Mouse (Mus musculus): Measurements from ENCODE around the gene Gin1. TPM values are rescaled to one million over a fixed set of nuclear protein-coding genes. Genes with fewer than 3 reads are reported as not detected.

The Gin1 gene
- total and polyA plus RNA-seq, 3 experiments, result 13.6 to 20.6 TPM; not detected in 1

GRCm38 (mm10) chr1:97802207-97802902, 32.4 kb downstream of the Gin1 start (continued):
- no peak for TF ChIP-seq KAT2A (conservative IDR thresholded peaks at IDR 0.05; ENCODE audit: low read depth, low read length)
- no peak for TF ChIP-seq POLR2AphosphoS2 (IDR thresholded peaks at IDR 0.05; ENCODE audit: low read length)
- TF ChIP-seq MAX (IDR thresholded peaks at IDR 0.05; ENCODE audit: low read length), result no peak
- no peak for TF ChIP-seq ZMIZ1 (IDR thresholded peaks at IDR 0.05; ENCODE audit: low read depth, low read length)
- no peak for TF ChIP-seq GABPA (IDR thresholded peaks at IDR 0.05; ENCODE audit: low read depth, low read length)
- TF ChIP-seq MAZ (IDR thresholded peaks at IDR 0.05; ENCODE audit: low read depth, low read length), result no peak
- no peak for TF ChIP-seq ETS1 (IDR thresholded peaks at IDR 0.05; ENCODE audit: low read depth, low read length)
- 0 out of 2 replicates have a peak, but pooled peaks have one; percentile 31 for TF ChIP-seq ZNF384 (IDR thresholded peaks at IDR 0.05; ENCODE audit: low read depth, low read length)
- peak; percentile 97 for TF ChIP-seq ZC3H11A (IDR thresholded peaks at IDR 0.05; ENCODE audit: low read depth, low read length)
- TF ChIP-seq MYC (IDR thresholded peaks at IDR 0.05; ENCODE audit: low read depth, low read length), result no peak
- TF ChIP-seq POLR2A (IDR thresholded peaks at IDR 0.05; ENCODE audit: control insufficient read depth in 1 of 2, insufficient read depth in 1 of 2, low read depth in 1 of 2, low read length in 2 of 2, poor library complexity in 1 of 2), result no peak

GRCm38 (mm10) chr1:97804520-97804919, 34.5 kb downstream of the Gin1 start:
- no peaks in the 10 kb centered on the region for H3K79me2 ChIP-seq (ENCODE audit: control insufficient read depth, insufficient read depth, low read length, poor library complexity)
- H3K27me3 ChIP-seq (ENCODE audit: control insufficient read depth in 1 of 2, insufficient read depth in 2 of 2, low read length in 2 of 2), result no peaks in the 10 kb centered on the region
- no peak overlapping the region for H3K4me3 ChIP-seq (ENCODE audit: control insufficient read depth in 1 of 2, insufficient read depth in 1 of 2, low read depth in 2 of 2, low read length in 2 of 2)
- H3K27ac ChIP-seq (ENCODE audit: control insufficient read depth, low read depth, low read length), result no peak overlapping the region
- peaks cover 0 to 2% of the 10 kb centered on the region in 2 experiments; a peak in 3 of 4 replicates for H3K4me1 ChIP-seq (ENCODE audit: control insufficient read depth in 1 of 2, insufficient read depth in 2 of 2, low read length in 2 of 2)
- H3K9me3 ChIP-seq (replicated peaks; ENCODE audit: insufficient read depth, low read length), result no peaks in the 10 kb centered on the region
- DNase-seq (ENCODE audit: low read depth, low spot score), result no peak
- no peak overlapping the region for H3K9ac ChIP-seq (ENCODE audit: control insufficient read depth, low read depth, low read length, poor library complexity, severe bottlenecking)
- H3K36me3 ChIP-seq (ENCODE audit: control insufficient read depth in 1 of 2, insufficient read depth in 2 of 2, low read length in 2 of 2), result peaks cover 0 to 3% of the 10 kb centered on the region in 2 experiments; a peak in 2 of 4 replicates
- TF ChIP-seq RCOR1 (IDR thresholded peaks at IDR 0.05; ENCODE audit: low read depth, low read length), result no peak
- TF ChIP-seq NELFE (IDR thresholded peaks at IDR 0.05; ENCODE audit: low read depth, low read length), result no peak
- TF ChIP-seq HCFC1 (IDR thresholded peaks at IDR 0.05; ENCODE audit: low read depth, low read length), result no peak
- TF ChIP-seq TAL1 (IDR thresholded peaks at IDR 0.05; ENCODE audit: low read length), result no peak
- TF ChIP-seq CHD1 (IDR thresholded peaks at IDR 0.05; ENCODE audit: low read depth, low read length), result no peak
- no peak for TF ChIP-seq GABPA (IDR thresholded peaks at IDR 0.05; ENCODE audit: low read depth, low read length)
- TF ChIP-seq MAZ (IDR thresholded peaks at IDR 0.05; ENCODE audit: low read depth, low read length), result no peak
- TF ChIP-seq GATA1 (IDR thresholded peaks at IDR 0.05; ENCODE audit: low read depth, low read length), result no peak
- TF ChIP-seq USF1 (IDR thresholded peaks at IDR 0.05; ENCODE audit: low read depth, low read length), result no peak
- TF ChIP-seq TCF12 (IDR thresholded peaks at IDR 0.05; ENCODE audit: low read depth, low read length), result no peak
- TF ChIP-seq EP300 (IDR thresholded peaks at IDR 0.05; ENCODE audit: low read depth in 1 of 2, low read length in 2 of 2), result no peak
- TF ChIP-seq RAD21 (IDR thresholded peaks at IDR 0.05; ENCODE audit: low read depth, low read length), result no peak
- no peak for TF ChIP-seq USF2 (IDR thresholded peaks at IDR 0.05; ENCODE audit: borderline replicate concordance in 1 of 2, insufficient read depth in 1 of 2, low read depth in 1 of 2, low read length in 2 of 2)
- no peak for TF ChIP-seq MAFK (IDR thresholded peaks at IDR 0.05; ENCODE audit: borderline replicate concordance, low read depth, low read length)
- no peak for TF ChIP-seq POLR2A (IDR thresholded peaks at IDR 0.05; ENCODE audit: control insufficient read depth in 1 of 2, insufficient read depth in 1 of 2, low read depth in 1 of 2, low read length in 2 of 2, poor library complexity in 1 of 2)
- TF ChIP-seq MYC (IDR thresholded peaks at IDR 0.05; ENCODE audit: low read depth, low read length), result no peak
- no peak for TF ChIP-seq JUND (IDR thresholded peaks at IDR 0.05; ENCODE audit: low read depth, low read length)
- TF ChIP-seq MAX (IDR thresholded peaks at IDR 0.05; ENCODE audit: low read length), result no peak
